Mouse (Mus musculus) erythroblast, embryonic 14.5 days (primary cell): ENCODE results near the gene Mrps33. TPM values are rescaled to one million over a fixed set of nuclear protein-coding genes. Genes with fewer than 3 reads are reported as not detected.
A peak's percentile ranks its signal among the peaks of the same experiment; 100 is the strongest.

Experiments
- H3K27me3 ChIP-seq: 2 replicates; pipeline ENCODE4 v1.6.1; 2012; ENCODE audit warnings: inconsistent platforms; ENCODE audit not compliant: control insufficient read depth
- H3K36me3 ChIP-seq: 2 replicates; pipeline ENCODE4 v1.6.1; 2012; ENCODE audit warnings: mild to moderate bottlenecking, inconsistent platforms; ENCODE audit not compliant: control insufficient read depth
- H3K4me1 ChIP-seq: 2 replicates; pipeline ENCODE4 v1.6.1; 2012; ENCODE audit warnings: inconsistent platforms; ENCODE audit not compliant: control insufficient read depth
- H3K4me3 ChIP-seq: replicated peaks from 2 replicates; pipeline ENCODE3; 2012; ENCODE audit warnings: moderate library complexity, mild to moderate bottlenecking, inconsistent platforms
- H3K9me3 ChIP-seq: 2 replicates; pipeline ENCODE4 v1.6.1; 2012; ENCODE audit warnings: low read length, inconsistent platforms, mixed read lengths; ENCODE audit not compliant: control insufficient read depth
- GATA1 ChIP-seq: IDR thresholded peaks from 2 replicates; pipeline ENCODE4 v1.6.1; 2012; ENCODE audit warnings: low read length, inconsistent platforms, mixed read lengths
- TAL1 ChIP-seq: IDR thresholded peaks from 3 replicates; pipeline ENCODE4 v1.6.1; 2012; ENCODE audit warnings: low read length, inconsistent platforms, mixed read lengths
- polyA plus RNA-seq: library from polyadenylated mRNA; stranded (reverse); fragments of >175 nt; gene quantifications from 2 replicates; pipeline ENCODE4 v1.2.3, GENCODE M21; 2012

Gene Mrps33
- polyA plus RNA-seq = 0.42 and 0.60 TPM in 2 replicates

DNA sequence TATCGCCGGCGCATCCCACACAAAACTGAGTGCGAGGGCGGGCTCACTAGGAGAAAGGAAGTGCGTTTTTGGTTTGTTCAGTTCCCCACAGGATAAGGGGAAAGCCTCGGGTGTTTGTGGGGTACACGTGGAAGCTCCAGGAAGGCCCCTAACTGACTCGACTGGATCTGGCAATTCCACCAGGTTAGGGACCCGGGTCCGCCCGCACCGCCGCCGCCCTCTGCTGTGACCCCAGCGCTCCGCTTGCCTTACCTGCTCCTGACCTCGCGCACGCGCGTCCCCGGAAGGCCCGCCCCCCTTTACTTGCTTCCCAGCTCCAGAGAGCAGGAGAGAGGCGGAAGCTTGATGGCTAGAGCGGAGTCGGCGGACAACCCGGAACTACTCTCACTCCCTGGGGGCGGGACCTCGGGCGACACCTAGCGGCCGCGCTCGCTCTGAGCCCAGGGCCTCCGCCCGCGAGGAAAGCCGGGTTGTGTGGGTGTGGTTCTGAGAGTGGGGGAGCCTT lies at the start of gene Mrps33:
TSS of gene Mrps33 (minus strand) at position 377 of the 505 bp plus-strand sequence.
- H3K4me3 ChIP-seq = peak within 1 kb of the TSS; percentile 89
- no peak for TF ChIP-seq GATA1
- H3K36me3 ChIP-seq = no peaks in the 10 kb centered on the region
- H3K9me3 ChIP-seq = no peaks in the 10 kb centered on the region
- no peaks in the 10 kb centered on the region for H3K27me3 ChIP-seq
- peaks cover 22% of the 10 kb centered on the region for H3K4me1 ChIP-seq

- peaks cover 3% of the 10 kb centered on the region; the same call in 1 of the 2 replicates for H3K9me3 ChIP-seq
- TF ChIP-seq GATA1 = no peak
- H3K4me1 ChIP-seq = no peaks in the 10 kb centered on the region
- H3K4me3 ChIP-seq = no peak overlapping the region
- H3K36me3 ChIP-seq = no peaks in the 10 kb centered on the region
- H3K27me3 ChIP-seq = no peaks in the 10 kb centered on the region
Measured at GRCm38 (mm10) chr6:39849667-39850066, 38.9 kb upstream of the Mrps33 start.

- no peaks in the 10 kb centered on the region for H3K4me1 ChIP-seq
- no peaks in the 10 kb centered on the region for H3K36me3 ChIP-seq
- TF ChIP-seq TAL1 = no peak
- H3K9me3 ChIP-seq = peaks cover 7% of the 10 kb centered on the region; the same call in 1 of the 2 replicates
- H3K4me3 ChIP-seq = no peak overlapping the region
- H3K27me3 ChIP-seq = no peaks in the 10 kb centered on the region
Measured at GRCm38 (mm10) chr6:39848766-39849165, 38.0 kb upstream of the Mrps33 start.

GRCm38 (mm10) chr6:39847538-39847937 lies 36.8 kb upstream of the Mrps33 start:
- peaks cover 15% of the 10 kb centered on the region; the same call in 1 of the 2 replicates for H3K9me3 ChIP-seq
- TF ChIP-seq GATA1 (no peak), TAL1 (no peak)
- no peaks in the 10 kb centered on the region for H3K27me3 ChIP-seq
- no peak overlapping the region for H3K4me3 ChIP-seq
- no peaks in the 10 kb centered on the region for H3K36me3 ChIP-seq
- H3K4me1 ChIP-seq = no peaks in the 10 kb centered on the region

GRCm38 (mm10) chr6:39843698-39844342 lies 33.0 kb upstream of the Mrps33 start:
- H3K27me3 ChIP-seq = no peaks in the 10 kb centered on the region
- peaks cover 13% of the 10 kb centered on the region; the same call in 1 of the 2 replicates for H3K9me3 ChIP-seq
- H3K4me3 ChIP-seq = no peak overlapping the region
- H3K4me1 ChIP-seq = no peaks in the 10 kb centered on the region
- TF ChIP-seq GATA1 (no peak), TAL1 (no peak)
- H3K36me3 ChIP-seq = no peaks in the 10 kb centered on the region

DNA sequence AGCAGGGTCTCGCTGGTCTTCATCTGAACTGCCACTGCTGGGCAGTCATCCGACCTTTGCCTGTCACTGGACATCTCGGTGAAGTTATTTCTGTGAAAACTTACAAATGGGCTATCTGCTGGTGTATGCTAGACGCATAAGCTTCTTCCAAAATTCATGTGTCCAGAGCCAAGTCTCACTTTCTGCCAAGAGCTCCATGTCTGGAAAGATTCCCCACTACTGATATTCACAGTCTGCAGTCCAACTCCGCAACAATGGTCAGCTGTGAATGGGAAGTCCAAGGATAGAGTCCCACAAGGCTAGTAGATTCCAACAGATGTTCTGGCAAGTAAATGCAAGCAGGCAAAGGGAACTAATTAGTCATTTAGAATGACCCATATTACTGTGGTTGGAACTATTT lies 17.9 kb upstream of the Mrps33 start:
- H3K9me3 ChIP-seq = peaks cover 4% of the 10 kb centered on the region; the same call in 1 of the 2 replicates

DNA sequence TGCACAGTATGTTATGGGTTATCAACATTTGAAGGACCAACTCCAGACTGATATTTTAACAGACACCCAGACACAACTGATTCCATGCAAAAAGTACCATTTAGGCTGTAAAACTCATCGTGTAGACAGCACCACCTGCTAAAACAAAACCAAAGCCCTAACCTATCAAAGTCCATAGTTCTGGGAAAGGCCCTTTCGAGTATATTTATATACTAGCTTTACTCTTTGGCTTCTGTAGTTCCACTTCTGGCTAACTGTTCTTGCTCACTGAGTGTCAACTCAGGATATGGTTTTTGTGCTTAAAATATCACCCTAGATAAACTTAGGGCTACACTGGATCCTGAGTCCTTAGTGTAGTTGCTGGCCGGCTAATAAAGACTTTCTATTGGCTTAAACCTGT lies 10.5 kb upstream of the Mrps33 start:
- Histone ChIP-seq H3K36me3 (no peaks in the 10 kb centered on the region), H3K4me1 (no peaks in the 10 kb centered on the region), H3K9me3 (no peaks in the 10 kb centered on the region), H3K4me3 (no peak overlapping the region), H3K27me3 (no peaks in the 10 kb centered on the region)
- TF ChIP-seq GATA1 (no peak), TAL1 (no peak)

More for the DNA sequence above, 17.9 kb upstream of the Mrps33 start:
- TF ChIP-seq TAL1 (no peak), GATA1 (no peak)
- Histone ChIP-seq H3K27me3 (no peaks in the 10 kb centered on the region), H3K36me3 (no peaks in the 10 kb centered on the region), H3K4me1 (no peaks in the 10 kb centered on the region), H3K4me3 (no peak overlapping the region)

- TF ChIP-seq TAL1 (no peak), GATA1 (no peak)
- Histone ChIP-seq H3K4me1 (no peaks in the 10 kb centered on the region), H3K4me3 (no peak overlapping the region), H3K27me3 (no peaks in the 10 kb centered on the region), H3K36me3 (no peaks in the 10 kb centered on the region), H3K9me3 (no peaks in the 10 kb centered on the region)
Measured at GRCm38 (mm10) chr6:39818922-39819321, 8.1 kb upstream of the Mrps33 start.

DNA sequence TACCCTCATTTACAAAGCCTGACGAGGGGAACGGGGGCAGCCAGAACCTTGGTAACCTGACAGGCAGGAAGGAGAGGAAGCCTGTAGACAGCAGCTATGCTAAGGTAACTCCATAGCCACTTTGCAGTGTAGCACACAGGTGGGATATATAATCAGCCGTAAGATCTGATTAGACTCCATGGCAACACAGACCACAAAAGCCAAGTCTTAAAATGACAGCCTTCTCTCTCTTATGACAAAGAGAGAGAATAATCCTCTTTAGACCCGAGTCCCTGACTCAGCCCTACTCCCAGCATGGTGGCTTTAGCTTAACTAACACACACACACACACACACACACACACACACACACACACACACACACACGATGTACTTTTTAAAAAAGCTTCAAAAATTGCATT lies 2.3 kb downstream of the Mrps33 start:
- Histone ChIP-seq H3K9me3 (no peaks in the 10 kb centered on the region), H3K36me3 (peaks cover 6% of the 10 kb centered on the region), H3K4me1 (peaks cover 22% of the 10 kb centered on the region), H3K4me3 (no peak overlapping the region), H3K27me3 (no peaks in the 10 kb centered on the region)
- TF ChIP-seq GATA1 (no peak), TAL1 (no peak)
